Mouse (Mus musculus) heart, embryonic 12.5 days (tissue): ENCODE measurements around the gene Atad5. TPM values are rescaled to one million over a fixed set of nuclear protein-coding genes. Genes with fewer than 3 reads are reported as not detected.
"Not testable (repeated sequence)": the region's sequence is repeated elsewhere in the genome, so short reads cannot be mapped to it uniquely, and the experiment has no call there.

Experiments used
- ATAC-seq: fragments of 200-750 bp; cut with Nextera tagmentation; 2 replicates; pipeline ENCODE4 v1.8.0; 2017; ENCODE audit warnings: moderate TSS enrichment, moderate library complexity; ENCODE audit not compliant: insufficient number of reproducible peaks, low FRiP score
- H3K27ac ChIP-seq: fragments of 300-500 bp; sonication (generic); 2 replicates; pipeline ENCODE4 v1.5.1; 2016; ENCODE audit warnings: mild to moderate bottlenecking, moderate library complexity; ENCODE audit not compliant: poor library complexity, severe bottlenecking
- H3K27me3 ChIP-seq: fragments of 300-500 bp; sonication (generic); replicated peaks from 2 replicates; pipeline ENCODE4 v1.6.1; 2016; ENCODE audit warnings: mild to moderate bottlenecking, moderate library complexity
- H3K36me3 ChIP-seq: fragments of 300-500 bp; sonication (generic); 2 replicates; pipeline ENCODE4 v1.6.1; 2016; ENCODE audit warnings: mild to moderate bottlenecking, moderate library complexity
- H3K4me1 ChIP-seq: fragments of 300-500 bp; sonication (generic); replicated peaks from 2 replicates; pipeline ENCODE4 v1.6.1; 2016; ENCODE audit warnings: mild to moderate bottlenecking
- H3K4me2 ChIP-seq: fragments of 300-500 bp; sonication (generic); 2 replicates; pipeline ENCODE4 v1.6.1; 2016; ENCODE audit warnings: mild to moderate bottlenecking, moderate library complexity
- H3K4me3 ChIP-seq: fragments of 300-500 bp; sonication (generic); 2 replicates; pipeline ENCODE4 v1.5.1; 2016; ENCODE audit warnings: mild to moderate bottlenecking
- H3K9ac ChIP-seq: fragments of 300-500 bp; sonication (generic); 2 replicates; pipeline ENCODE4 v1.6.1; 2016; ENCODE audit warnings: mild to moderate bottlenecking, moderate library complexity
- H3K9me3 ChIP-seq: fragments of 300-500 bp; sonication (generic); replicated peaks from 2 replicates; pipeline ENCODE4 v1.6.1; 2016; ENCODE audit warnings: mild to moderate bottlenecking, moderate library complexity
- WGBS: fragments of 180-500 bp; shearing (Covaris S2); methylation state at CpG from one replicate; pipeline ENCODE4 v1.1.7; 2016; 5-methylcytosine and 5-hydroxymethylcytosine counted together
- polyA plus RNA-seq: library from polyadenylated mRNA; unstranded; fragments of >200 nt; fragmentation: Nextera tagmentation; extraction: Ambion mirVana; gene quantifications from 2 replicates; pipeline ENCODE4 v1.2.1, GENCODE M21; 2016

Gene Atad5
- polyA plus RNA-seq, 1 experiment from 2014 or later, result 6.9 TPM

DNA sequence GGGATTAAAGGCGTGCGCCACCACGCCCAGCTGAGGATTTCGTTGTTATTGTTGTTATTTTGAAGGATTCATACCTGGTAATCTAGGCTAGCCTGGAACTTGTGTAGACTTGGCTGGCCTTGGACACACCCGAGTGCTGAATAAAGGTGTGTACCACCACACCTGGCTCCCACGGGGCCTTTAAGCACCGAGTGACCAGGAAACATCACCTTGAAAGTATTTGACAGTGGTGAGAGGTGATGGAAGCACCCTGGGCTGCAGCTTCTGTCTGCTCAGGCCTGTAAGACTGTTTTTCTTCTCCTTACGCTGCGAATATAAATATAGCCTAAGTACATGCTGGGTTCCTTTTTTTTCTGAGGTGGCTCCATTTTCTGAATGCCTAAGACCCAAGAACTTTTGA lies 78.9 kb downstream of the Atad5 start:
- Histone ChIP-seq H3K9me3 (no peaks in the 10 kb centered on the region), H3K4me2 (no peak overlapping the region), H3K27ac (no peak overlapping the region), H3K4me1 (peaks cover 4% of the 10 kb centered on the region), H3K27me3 (no peaks in the 10 kb centered on the region), H3K4me3 (no peak overlapping the region), H3K9ac (no peak overlapping the region), H3K36me3 (no peaks in the 10 kb centered on the region)
- WGBS, result 85% methylated on average over 9 of the region's 9 CpGs
- ATAC-seq, result no peak

DNA sequence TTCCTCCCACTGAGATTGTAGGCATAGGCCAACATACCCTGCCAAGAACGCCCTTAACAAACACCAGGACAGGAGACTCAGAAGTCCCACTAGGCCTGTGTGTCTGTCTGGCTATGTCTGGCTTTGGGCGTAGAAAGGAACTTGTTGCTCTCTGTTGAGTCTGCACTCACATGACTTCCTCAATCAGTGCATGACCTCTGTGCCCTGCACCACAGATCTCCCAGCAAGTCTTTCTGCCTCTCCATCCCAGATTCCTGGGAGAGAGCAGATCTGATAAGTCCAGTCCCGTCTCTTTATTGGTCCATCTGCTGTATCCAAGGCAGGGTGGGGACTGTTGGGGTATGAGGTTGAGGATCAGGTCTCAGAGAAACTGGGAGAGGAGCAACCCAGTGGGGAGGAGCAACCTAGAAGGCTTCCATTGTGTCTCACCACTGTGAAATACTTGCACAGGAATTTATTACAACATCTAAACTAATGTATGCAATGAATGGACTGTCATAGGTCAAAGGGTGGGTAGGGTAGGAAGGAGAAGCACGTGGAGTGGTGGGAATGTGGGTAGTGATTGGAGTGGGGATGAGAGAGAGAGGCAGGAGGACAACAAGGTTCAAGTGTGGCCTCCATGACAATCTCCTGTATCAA lies 79.5 kb downstream of the Atad5 start:
- Histone ChIP-seq H3K9me3 (no peaks in the 10 kb centered on the region), H3K27ac (no peak overlapping the region), H3K4me2 (no peak overlapping the region), H3K9ac (no peak overlapping the region), H3K4me3 (no peak overlapping the region), H3K36me3 (no peaks in the 10 kb centered on the region), H3K4me1 (peaks cover 4% of the 10 kb centered on the region), H3K27me3 (no peaks in the 10 kb centered on the region)
- ATAC-seq, result no peak
- 57% methylated on average over 4 of the region's 4 CpGs for WGBS

DNA sequence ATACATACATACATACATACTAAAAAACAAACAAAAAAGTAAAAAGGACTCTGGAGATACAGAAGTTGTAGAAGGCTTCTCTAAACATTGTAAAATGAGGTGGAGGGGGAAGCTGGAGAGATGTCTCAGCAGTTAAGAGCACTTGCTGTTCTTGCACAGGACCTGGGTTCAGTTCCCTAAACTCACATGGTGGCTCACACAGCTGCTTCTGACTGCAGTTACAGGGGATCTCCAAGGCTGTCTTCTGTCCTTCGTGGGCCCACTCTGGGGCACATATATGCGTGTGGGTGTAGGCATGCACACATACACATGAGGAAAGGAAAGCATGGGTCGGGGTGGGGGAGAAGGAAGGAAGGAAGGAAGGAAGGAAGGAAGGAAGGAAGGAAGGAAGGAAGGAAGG lies 80.4 kb downstream of the Atad5 start:
- Histone ChIP-seq H3K27me3 (no peaks in the 10 kb centered on the region), H3K4me1 (peaks cover 4% of the 10 kb centered on the region), H3K4me2 (no peak overlapping the region), H3K4me3 (no peak overlapping the region), H3K36me3 (no peaks in the 10 kb centered on the region), H3K9me3 (no peaks in the 10 kb centered on the region), H3K27ac (no peak overlapping the region), H3K9ac (no peak overlapping the region)
- 67% methylated on average over 3 of the region's 3 CpGs for WGBS
- ATAC-seq, result no peak

- WGBS, result 41% methylated on average over 5 of the region's 5 CpGs
- Histone ChIP-seq H3K4me3 (no peak overlapping the region), H3K27me3 (no peaks in the 10 kb centered on the region), H3K27ac (no peak overlapping the region), H3K4me1 (peaks cover 4% of the 10 kb centered on the region), H3K36me3 (no peaks in the 10 kb centered on the region), H3K4me2 (no peak overlapping the region), H3K9ac (no peak overlapping the region), H3K9me3 (no peaks in the 10 kb centered on the region)
- no peak for ATAC-seq
Observed at GRCm38 (mm10) chr11:80170351-80170750, 81.2 kb downstream of the Atad5 start.

GRCm38 (mm10) chr11:80171884-80172283 lies 82.7 kb downstream of the Atad5 start:
- no peak overlapping the region for H3K9ac ChIP-seq
- no peaks in the 10 kb centered on the region for H3K9me3 ChIP-seq
- H3K4me2 ChIP-seq, result no peak overlapping the region
- no peaks in the 10 kb centered on the region for H3K36me3 ChIP-seq
- no peaks in the 10 kb centered on the region for H3K27me3 ChIP-seq
- H3K27ac ChIP-seq, result no peak overlapping the region
- ATAC-seq, result no peak
- no peak overlapping the region for H3K4me3 ChIP-seq
- peaks cover 5% of the 10 kb centered on the region for H3K4me1 ChIP-seq
- 69% methylated on average over 4 of the region's 4 CpGs for WGBS

GRCm38 (mm10) chr11:80173963-80174670 lies 84.9 kb downstream of the Atad5 start:
- Histone ChIP-seq H3K4me1 (peaks cover 13% of the 10 kb centered on the region), H3K9me3 (no peaks in the 10 kb centered on the region), H3K27ac (no peak overlapping the region), H3K27me3 (no peaks in the 10 kb centered on the region), H3K4me2 (no peak overlapping the region), H3K9ac (no peak overlapping the region), H3K36me3 (no peaks in the 10 kb centered on the region), H3K4me3 (no peak overlapping the region)
- 76% methylated on average over 11 of the region's 11 CpGs for WGBS
- no peak for ATAC-seq

GRCm38 (mm10) chr11:80176911-80177895 lies 88.0 kb downstream of the Atad5 start:
- no peaks in the 10 kb centered on the region for H3K9me3 ChIP-seq
- no peak for ATAC-seq

DNA sequence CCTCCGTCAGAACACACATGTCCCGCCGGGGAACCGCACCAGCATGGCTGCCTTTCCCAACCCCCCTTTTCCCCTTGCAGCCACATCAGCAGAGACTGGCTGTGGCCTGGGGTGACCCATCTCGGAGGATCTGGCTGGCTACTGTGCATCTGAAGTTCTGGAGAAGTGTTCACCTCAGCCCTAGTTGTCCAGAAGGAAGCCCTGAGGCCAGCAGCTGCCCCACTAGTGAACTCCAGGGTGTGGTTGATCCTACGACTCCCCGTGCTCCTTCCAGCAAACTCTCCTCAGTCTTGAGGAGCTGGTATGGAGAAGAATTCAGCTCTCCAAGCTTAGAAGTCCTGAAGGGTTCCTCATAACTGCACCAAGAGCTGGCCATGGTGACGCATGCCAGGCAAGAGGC lies 89.1 kb downstream of the Atad5 start:
- H3K27ac ChIP-seq, result no peak overlapping the region
- H3K9me3 ChIP-seq, result no peaks in the 10 kb centered on the region
- no peak overlapping the region for H3K9ac ChIP-seq
- no peak for ATAC-seq
- peaks cover 10% of the 10 kb centered on the region for H3K4me1 ChIP-seq
- no peak overlapping the region for H3K4me2 ChIP-seq
- 83% methylated on average over 8 of the region's 8 CpGs for WGBS
- no peaks in the 10 kb centered on the region for H3K36me3 ChIP-seq
- H3K4me3 ChIP-seq, result no peak overlapping the region
- no peaks in the 10 kb centered on the region for H3K27me3 ChIP-seq

More at GRCm38 (mm10) chr11:80176911-80177895, 88.0 kb downstream of the Atad5 start:
- H3K4me1 ChIP-seq, result peaks cover 10% of the 10 kb centered on the region
- no peak overlapping the region for H3K9ac ChIP-seq
- 69% methylated on average over 11 of the region's 11 CpGs for WGBS
- no peak overlapping the region for H3K27ac ChIP-seq
- H3K4me3 ChIP-seq, result no peak overlapping the region
- no peak overlapping the region for H3K4me2 ChIP-seq
- no peaks in the 10 kb centered on the region for H3K27me3 ChIP-seq
- no peaks in the 10 kb centered on the region for H3K36me3 ChIP-seq

DNA sequence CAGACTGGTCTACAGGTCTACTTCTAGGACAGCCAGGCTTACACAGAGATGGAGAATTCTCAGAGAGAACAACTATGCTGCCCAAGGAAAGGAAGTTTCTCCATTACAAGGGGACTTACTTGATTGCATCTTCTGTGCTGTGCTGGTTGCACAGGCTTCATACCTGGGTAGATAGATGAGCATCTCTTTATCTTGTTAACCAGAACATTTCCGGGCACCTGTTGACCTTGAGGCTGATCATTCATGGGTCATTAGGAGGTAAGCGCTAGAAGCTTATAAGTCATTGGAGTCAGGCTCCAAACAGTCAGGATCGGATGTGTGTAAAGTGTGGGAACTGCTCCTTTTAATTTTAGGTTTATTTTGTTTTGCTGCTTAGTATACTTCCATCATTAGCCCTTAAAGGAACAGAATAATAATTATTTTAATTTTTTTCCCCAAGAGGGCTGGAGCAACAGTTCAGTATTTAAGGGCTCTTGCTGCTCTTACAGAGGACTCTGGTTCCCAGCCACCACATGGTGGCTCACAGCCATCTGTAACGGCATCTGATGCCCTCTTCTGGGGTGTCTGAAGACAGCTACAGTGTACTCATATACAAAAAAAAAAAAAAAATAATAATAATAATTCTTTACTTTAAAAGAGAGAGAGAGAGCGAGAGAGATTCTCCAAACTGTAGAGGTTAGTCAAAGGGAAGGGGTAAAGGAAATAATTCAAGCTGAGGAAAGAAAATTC lies 92.0 kb downstream of the Atad5 start:
- Histone ChIP-seq H3K4me3 (no peak overlapping the region), H3K9ac (no peak overlapping the region), H3K27ac (no peak overlapping the region), H3K36me3 (no peaks in the 10 kb centered on the region), H3K4me2 (no peak overlapping the region), H3K27me3 (no peaks in the 10 kb centered on the region), H3K9me3 (no peaks in the 10 kb centered on the region), H3K4me1 (peaks cover 19% of the 10 kb centered on the region)
- no peak for ATAC-seq
- 68% methylated on average over 5 of the region's 5 CpGs for WGBS

DNA sequence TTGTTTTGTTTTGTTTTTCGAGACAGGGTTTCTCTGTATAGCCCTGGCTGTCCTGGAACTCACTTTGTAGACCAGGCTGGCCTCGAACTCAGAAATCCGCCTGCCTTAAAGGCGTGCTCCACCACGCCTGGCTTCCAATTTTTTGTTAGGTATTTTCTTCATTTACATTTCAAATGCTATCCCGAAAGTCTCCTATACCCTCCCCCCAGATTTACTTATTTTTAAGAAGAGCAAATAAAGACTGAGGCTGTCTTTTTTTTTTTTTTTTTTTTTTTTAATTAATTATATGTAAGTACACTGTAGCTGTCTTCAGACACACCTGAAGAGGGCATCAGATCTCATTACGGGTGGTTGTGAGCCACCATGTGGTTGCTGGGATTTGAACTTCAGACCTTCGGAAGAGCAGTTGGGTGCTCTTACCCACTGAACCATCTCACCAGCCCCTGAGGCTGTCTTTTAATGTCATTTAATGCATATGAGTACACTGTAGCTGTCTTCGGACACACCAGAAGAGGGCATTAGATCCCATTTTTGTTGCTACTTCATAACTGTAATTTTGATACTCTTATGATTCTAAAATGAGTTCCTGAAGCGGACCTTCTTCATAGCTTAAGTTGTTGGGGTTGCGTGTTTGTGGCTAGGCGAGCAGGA lies 94.0 kb downstream of the Atad5 start:
- H3K9ac ChIP-seq, result peak overlapping the region; percentile 89; the same call in 1 of the 2 replicates
- 0 out of 2 replicates have a peak, but pooled peaks have one; percentile 45 for ATAC-seq
- H3K27me3 ChIP-seq, H3K36me3 ChIP-seq, H3K4me1 ChIP-seq, H3K9me3 ChIP-seq: not testable (repeated sequence)
- 41% methylated on average over 12 of the region's 12 CpGs for WGBS
- H3K4me2 ChIP-seq, result peak overlapping the region; percentile 65
- peak overlapping the region; percentile 77 for H3K4me3 ChIP-seq
- H3K27ac ChIP-seq, result peak overlapping the region; percentile 83; the same call in 1 of the 2 replicates
